Mouse (Mus musculus): Measurements from ENCODE around the gene Shank2.

- TF ChIP-seq EP300 (IDR thresholded peaks at IDR 0.05; ENCODE audit: low read length) (no peak), RCOR1 (conservative IDR thresholded peaks at IDR 0.05; ENCODE audit: low read depth, low read length) (no peak), CTCF (conservative IDR thresholded peaks at IDR 0.05 in 1 of 2, IDR thresholded peaks at IDR 0.05 in 1 of 2; ENCODE audit: low read depth in 2 of 2, low read length in 2 of 2) (no peak)
These were observed 71.1 kb downstream of the Shank2 start for GRCm38 (mm10) chr7:144072856-144073255.
